Mouse (Mus musculus): ENCODE results near the gene Cdk5r1. TPM values are rescaled to one million over a fixed set of nuclear protein-coding genes. Genes with fewer than 3 reads are reported as not detected.
"Not testable (repeated sequence)": the region's sequence is repeated elsewhere in the genome, so short reads cannot be mapped to it uniquely, and the experiment has no call there.

Gene Cdk5r1
- total RNA-seq (2021): 100 to 1,000 TPM; 339 to 344 TPM

DNA sequence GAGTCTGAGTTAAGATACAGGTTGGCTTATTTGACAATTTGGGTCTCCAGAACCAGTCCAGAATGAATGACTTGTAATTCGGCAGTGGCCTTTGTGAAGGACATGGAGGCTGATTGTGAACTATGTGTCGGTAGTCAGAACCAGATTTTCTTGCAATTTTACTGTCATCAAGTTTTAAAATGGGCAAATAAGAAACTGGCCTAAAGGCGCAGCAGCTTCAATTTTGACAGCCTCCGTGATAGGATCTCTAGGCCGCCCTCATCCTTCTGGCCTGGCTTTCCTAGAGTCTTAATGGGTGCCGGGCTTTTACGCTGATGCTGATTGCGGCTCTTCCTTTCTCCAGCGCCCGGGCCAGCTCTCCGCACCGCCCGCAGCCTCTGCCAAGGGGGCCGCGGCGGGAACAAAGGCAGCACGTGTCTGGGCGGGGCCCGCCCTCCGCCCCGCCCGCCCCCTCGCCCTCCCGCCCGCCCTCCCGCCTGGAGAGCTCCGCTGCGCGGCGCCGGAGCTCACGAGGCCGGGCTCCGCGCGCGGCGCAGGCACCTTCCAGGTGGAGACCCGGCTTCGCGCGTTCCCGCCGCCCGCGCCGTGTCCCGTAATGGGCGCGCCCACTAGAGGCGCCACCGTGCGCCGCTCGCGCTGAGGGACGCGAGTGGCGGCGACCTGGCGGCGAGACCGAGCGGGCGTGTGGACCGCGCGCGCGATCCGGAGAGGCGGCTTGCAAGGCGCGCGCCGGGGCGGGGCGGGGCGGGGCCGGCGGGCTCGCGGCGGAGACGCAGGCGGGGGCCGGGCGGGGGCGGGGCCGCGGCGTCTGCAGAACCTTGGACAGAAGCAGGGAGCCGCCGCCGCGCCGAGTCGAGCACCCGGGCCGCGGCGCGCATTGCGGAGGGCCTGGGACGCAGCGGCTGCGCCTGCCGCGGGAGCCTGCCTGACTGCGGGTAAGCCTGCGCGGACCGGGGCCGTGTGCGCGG is at the start of gene Cdk5r1:
TSS of gene Cdk5r1 (plus strand) at position 802 of the 968 bp plus-strand sequence.
- peak; percentile 93 for DNase-seq (ENCODE audit: low spot score in 2 of 2)
- intact Hi-C loops (cut with DNase I): loop anchor here (2.0 to 5.0 kb wide), 2 partner anchors 76 to 194 kb away; no protein-coding TSS in a partner anchor

- peak; percentile 96 to 98 for DNase-seq (ENCODE audit: low spot score in 2 of 2)
- intact Hi-C loops (cut with DNase I): loop anchor here (1.0 kb wide), 1 partner anchor 242 kb away; no protein-coding TSS in a partner anchor
These were observed 48.3 kb upstream of the Cdk5r1 start, which contains the start of gene Psmd11 for GRCm38 (mm10) chr11:80428381-80429008. Gene Psmd11, plus strand, starts transcription at chr11:80428615.

DNA sequence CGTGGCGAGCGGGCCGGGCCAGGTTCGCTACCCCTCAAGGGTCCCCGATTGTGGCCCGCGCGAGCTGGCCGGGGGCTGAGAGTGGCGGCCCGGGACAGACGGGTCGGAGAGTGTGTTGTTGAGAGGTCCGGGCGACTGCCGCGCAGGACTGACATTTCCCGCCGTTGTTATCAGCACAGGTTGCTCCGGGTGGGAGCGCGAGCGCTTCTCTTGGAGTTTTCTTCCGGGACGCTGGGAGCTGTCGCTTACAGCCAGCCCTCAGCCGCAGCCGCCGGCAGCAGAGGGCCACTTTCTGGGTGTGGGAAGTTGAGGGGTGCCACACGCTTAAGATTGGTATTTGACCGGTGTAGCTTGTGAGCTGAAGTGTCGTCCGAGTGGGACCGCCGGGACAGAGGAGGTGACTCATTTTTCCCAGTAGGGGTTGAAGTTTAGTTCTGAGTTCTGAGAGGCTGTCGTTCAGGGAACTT is 47.8 kb upstream of the Cdk5r1 start:
- intact Hi-C loops (cut with DNase I): no loop called here
- DNase-seq (ENCODE audit: low spot score in 2 of 2): peak in 1 of 2 experiments; percentile 35

DNA sequence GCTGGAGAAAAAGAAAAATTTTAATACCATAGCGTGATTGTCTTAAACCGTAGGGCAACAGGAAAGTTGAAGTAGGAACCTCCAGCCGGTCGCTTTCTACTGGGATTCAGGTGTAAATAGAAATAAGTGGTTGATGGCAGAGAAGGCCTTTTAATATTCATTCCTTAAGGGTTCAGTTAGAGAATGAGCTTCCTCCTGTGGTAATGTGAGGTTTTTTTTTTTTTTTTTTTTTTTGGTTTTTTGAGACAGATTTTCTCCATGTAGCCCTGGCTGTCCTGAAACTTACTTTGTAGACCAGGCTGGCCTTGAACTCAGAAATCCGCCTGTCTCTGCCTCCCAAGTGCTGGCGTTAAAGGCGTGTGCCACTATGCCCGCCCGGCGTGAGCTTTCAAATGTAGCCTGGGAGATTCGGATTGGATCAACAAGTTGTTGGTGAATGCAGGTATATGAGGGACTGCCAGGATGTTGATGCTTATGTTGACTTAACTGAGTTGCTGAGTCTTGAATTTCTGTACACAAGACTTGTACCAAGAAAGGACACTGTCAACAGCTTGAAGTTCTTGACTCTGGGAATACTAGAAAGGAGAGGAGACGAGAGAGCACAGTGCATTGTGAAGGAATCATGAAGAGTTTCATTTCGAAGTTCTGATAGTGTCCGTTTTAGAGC is 47.2 kb upstream of the Cdk5r1 start:
- intact Hi-C loops (cut with DNase I): no loop called here
- DNase-seq (ENCODE audit: low spot score in 2 of 2): no peak

GRCm38 (mm10) chr11:80430366-80430910 is 46.4 kb upstream of the Cdk5r1 start:
- intact Hi-C loops (cut with DNase I): no loop called here
- no peak for DNase-seq (ENCODE audit: low spot score in 2 of 2)

- no peak for DNase-seq (ENCODE audit: low spot score in 2 of 2)
- intact Hi-C loops (cut with DNase I): no loop called here
These were observed 29.9 kb upstream of the Cdk5r1 start for GRCm38 (mm10) chr11:80446916-80447315.

DNA sequence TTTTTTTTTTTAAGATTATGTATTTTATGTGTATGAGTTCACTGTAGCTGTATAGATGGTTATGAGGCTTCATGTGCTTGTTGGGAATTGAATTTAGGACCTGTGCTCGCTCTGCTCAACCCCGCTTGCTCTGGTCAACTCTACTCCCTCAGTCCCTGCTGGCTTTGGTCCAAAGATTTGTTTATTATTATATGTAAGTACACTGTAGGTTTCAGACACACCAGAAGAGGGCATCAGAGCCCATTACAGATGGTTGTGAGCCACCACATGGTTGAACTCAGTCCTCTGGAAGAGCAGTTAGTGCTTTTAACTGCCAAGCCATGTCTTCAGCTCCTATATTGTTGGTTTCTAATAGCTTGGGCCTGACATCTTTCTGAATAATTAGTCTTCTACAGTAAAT is 27.0 kb upstream of the Cdk5r1 start:
- intact Hi-C loops (cut with DNase I): no loop called here
- no peak for DNase-seq (ENCODE audit: low spot score in 2 of 2)

- intact Hi-C loops (cut with DNase I): no loop called here
- DNase-seq (ENCODE audit: low spot score in 2 of 2): no peak
These were observed 24.6 kb upstream of the Cdk5r1 start for GRCm38 (mm10) chr11:80452242-80452641.

GRCm38 (mm10) chr11:80453198-80453597 is 23.6 kb upstream of the Cdk5r1 start:
- intact Hi-C loops (cut with DNase I): no loop called here
- DNase-seq (ENCODE audit: low spot score in 2 of 2): no peak

GRCm38 (mm10) chr11:80463605-80464130 is 13.2 kb upstream of the Cdk5r1 start:
- DNase-seq (ENCODE audit: low spot score in 2 of 2); intact Hi-C loops (cut with DNase I): not testable (repeated sequence)

DNA sequence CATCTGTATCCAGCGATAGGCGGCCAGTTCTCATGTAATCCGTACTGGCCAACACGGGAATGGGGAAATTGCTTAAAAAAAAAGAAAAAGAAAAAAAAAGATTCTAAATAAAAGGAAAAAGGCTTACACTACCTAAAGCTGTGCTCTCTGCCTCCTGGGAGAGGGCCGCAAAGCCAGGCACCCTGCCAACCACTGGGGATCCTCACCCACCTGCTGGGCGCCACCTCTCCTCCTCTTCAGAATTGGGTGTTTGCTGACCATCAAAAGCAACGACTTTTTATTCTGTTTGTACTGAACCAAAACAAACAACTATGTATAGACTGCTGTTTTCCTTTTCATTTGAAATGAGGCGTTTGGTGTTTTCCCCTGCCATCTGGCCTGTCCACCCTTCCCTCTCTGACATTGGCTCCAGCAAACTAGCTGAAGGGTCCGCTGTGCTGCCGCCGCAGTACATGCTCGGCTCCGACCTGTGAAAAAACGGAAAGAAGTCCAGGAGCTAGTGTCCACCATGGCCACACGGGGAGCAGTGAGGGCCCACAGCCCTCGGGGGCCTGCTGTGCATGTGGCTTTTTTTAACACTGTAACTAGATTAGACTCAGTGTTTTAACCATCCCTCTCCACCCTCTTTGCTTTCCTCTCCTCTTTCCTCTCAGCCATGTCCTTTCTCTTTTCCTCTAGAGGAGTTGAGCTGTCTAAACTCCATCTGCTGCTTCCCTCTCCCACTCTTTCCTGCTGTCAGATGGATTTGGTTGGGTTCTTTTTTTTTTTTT is 4.8 kb upstream of the Cdk5r1 start:
- peak; percentile 34 to 77 for DNase-seq (ENCODE audit: low spot score in 2 of 2)
- intact Hi-C loops (cut with DNase I): no loop called here

DNA sequence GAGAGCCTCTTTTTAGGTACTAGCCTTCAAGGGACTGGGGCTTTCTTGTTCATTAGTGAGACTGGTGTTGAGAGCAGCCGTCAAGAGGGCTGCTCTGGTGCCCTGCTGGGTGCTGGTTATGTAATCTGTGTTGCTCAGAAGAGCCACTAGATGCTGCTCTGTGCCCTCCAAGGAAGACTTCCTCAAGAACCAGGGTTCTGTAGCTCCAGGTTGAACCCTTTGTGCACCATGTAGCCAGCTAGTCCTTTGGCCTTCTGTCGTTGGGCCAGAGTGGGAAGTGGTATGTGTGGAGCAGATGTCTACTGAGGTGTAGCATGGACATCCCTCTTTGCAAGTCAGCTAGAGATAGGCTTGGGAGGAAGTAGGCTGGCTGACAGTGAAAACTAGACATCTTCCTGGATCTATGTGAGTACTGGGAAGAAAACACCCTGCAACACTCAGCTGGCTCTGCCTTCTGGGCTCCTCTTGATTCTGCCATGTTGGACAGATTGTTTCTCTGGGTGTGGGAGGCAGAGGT is 2.6 kb upstream of the Cdk5r1 start:
- intact Hi-C loops (cut with DNase I): no loop called here
- peak; percentile 62 to 73 for DNase-seq (ENCODE audit: low spot score in 2 of 2)

GRCm38 (mm10) chr11:80474846-80475245 is 2.0 kb upstream of the Cdk5r1 start:
- no peak for DNase-seq (ENCODE audit: low spot score in 2 of 2)
- intact Hi-C loops (cut with DNase I): loop anchor here (5.0 kb wide), 1 partner anchor 77 kb away; no protein-coding TSS in a partner anchor

GRCm38 (mm10) chr11:80475544-80475943 is 1.3 kb upstream of the Cdk5r1 start:
- no peak for DNase-seq (ENCODE audit: low spot score in 2 of 2)
- intact Hi-C loops (cut with DNase I): loop anchor here (5.0 kb wide), 1 partner anchor 77 kb away; no protein-coding TSS in a partner anchor

GRCm38 (mm10) chr11:80477341-80478199 is 747 bp downstream of the Cdk5r1 start:
- intact Hi-C loops (cut with DNase I): loop anchor here (2.0 to 5.0 kb wide), 2 partner anchors 75 to 193 kb away; no protein-coding TSS in a partner anchor

DNA sequence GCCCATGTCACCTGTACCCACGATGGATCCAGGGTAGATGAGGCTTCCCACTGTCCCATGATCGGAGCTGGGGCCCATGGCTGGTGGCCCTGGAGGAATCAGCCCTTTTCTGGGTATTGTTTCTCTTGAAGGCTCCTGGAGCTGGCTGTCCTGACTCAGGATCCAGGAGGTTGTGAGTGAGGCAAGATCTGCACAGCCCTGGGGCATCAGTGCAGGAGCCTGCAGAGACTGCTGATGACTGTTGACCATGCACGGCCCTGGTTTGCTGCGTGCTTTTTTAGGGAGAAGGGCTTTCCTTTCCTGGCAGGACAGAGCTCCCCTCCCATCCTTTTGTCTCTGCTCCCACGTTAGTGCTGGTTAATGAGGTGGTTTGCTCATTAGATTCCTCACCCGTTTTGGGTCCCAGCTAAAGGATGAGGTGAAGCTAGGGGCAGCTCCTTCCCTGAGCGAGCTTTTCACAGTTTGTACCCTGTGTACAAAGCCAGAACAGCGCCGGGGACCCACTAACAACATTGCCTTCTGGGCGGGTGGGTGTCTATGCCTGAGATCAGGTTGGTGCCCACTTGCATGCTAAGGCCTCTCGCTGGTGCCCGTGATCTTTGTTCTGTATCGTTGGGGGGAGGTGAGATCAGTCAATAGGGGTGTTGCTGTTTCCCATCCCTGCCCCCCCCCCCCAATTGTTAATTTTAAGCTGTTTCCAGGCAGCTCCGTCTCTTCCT is 2.0 kb downstream of the Cdk5r1 start:
- DNase-seq (ENCODE audit: low spot score in 2 of 2): peak in 1 of 2 experiments; percentile 18
- intact Hi-C loops (cut with DNase I): loop anchor here (5.0 kb wide), 1 partner anchor 73 kb away; no protein-coding TSS in a partner anchor

More at GRCm38 (mm10) chr11:80477341-80478199, 747 bp downstream of the Cdk5r1 start:
- DNase-seq (ENCODE audit: low spot score in 2 of 2): peak; percentile 49 to 56
